Mouse (Mus musculus) hindbrain, embryonic 13.5 days (tissue): ENCODE measurements around the gene Amot. TPM values are rescaled to one million over a fixed set of nuclear protein-coding genes. Genes with fewer than 3 reads are reported as not detected.

Source experiments
- ATAC-seq: fragments of 200-750 bp; cut with Nextera tagmentation; 2 replicates; pipeline ENCODE4 v1.8.0; 2017; ENCODE audit warnings: moderate TSS enrichment; ENCODE audit not compliant: low FRiP score
- H3K27ac ChIP-seq: fragments of 300-500 bp; sonication (generic); 2 replicates; pipeline ENCODE4 v1.5.1; 2015; ENCODE audit warnings: inconsistent platforms, mild to moderate bottlenecking, moderate library complexity
- H3K27me3 ChIP-seq: fragments of 300-500 bp; sonication (generic); 2 replicates; pipeline ENCODE4 v1.6.1; 2015; ENCODE audit warnings: mild to moderate bottlenecking, inconsistent platforms
- H3K36me3 ChIP-seq: fragments of 300-500 bp; sonication (generic); 2 replicates; pipeline ENCODE4 v1.6.1; 2015; ENCODE audit warnings: mild to moderate bottlenecking, inconsistent platforms
- H3K4me1 ChIP-seq: fragments of 300-500 bp; sonication (generic); replicated peaks from 2 replicates; pipeline ENCODE4 v1.6.1; 2015; ENCODE audit warnings: inconsistent platforms
- H3K4me2 ChIP-seq: fragments of 300-500 bp; sonication (generic); 2 replicates; pipeline ENCODE4 v1.6.1; 2015; ENCODE audit warnings: inconsistent platforms, mild to moderate bottlenecking, moderate library complexity
- H3K4me3 ChIP-seq: fragments of 300-500 bp; sonication (generic); 2 replicates; pipeline ENCODE4 v1.5.1; 2015; ENCODE audit warnings: mild to moderate bottlenecking, inconsistent platforms
- H3K9ac ChIP-seq: fragments of 300-500 bp; sonication (generic); 2 replicates; pipeline ENCODE4 v1.6.1; 2015; ENCODE audit warnings: mild to moderate bottlenecking, inconsistent platforms
- H3K9me3 ChIP-seq: fragments of 300-500 bp; sonication (generic); 2 replicates; pipeline ENCODE4 v1.6.1; 2016; ENCODE audit warnings: inconsistent platforms
- WGBS: fragments of 180-500 bp; shearing (Covaris S2); methylation state at CpG from one replicate; pipeline ENCODE4 v1.1.7; 2015; 5-methylcytosine and 5-hydroxymethylcytosine counted together
- polyA plus RNA-seq: library from polyadenylated mRNA; unstranded; fragments of >200 nt; fragmentation: Nextera tagmentation; extraction: Ambion mirVana; gene quantifications from 2 replicates; pipeline ENCODE4 v1.2.1, GENCODE M21; 2015

Amot gene
- polyA plus RNA-seq, 1 experiment from 2014 or later: 11.7 TPM

DNA sequence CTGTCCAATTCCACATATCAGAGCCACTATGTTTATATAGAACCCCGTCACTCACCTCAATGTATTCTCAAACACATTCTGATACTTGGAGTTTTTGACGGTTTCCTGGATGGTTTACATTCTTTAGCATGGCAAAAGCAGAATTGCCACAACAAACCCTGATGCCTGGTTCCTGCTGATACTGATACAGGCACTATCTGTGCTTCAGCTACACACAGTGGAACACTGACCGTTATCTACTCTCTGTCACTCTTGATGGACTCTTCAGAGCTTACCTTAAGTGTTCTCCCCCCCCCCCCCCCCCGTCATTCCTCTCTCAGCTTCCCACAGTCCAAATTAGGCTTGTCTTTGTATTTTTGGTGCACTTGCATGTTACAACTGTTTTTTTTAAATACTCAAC lies 98.9 kb downstream of the Amot start:
- H3K4me1 ChIP-seq: no peaks in the 10 kb centered on the region

DNA sequence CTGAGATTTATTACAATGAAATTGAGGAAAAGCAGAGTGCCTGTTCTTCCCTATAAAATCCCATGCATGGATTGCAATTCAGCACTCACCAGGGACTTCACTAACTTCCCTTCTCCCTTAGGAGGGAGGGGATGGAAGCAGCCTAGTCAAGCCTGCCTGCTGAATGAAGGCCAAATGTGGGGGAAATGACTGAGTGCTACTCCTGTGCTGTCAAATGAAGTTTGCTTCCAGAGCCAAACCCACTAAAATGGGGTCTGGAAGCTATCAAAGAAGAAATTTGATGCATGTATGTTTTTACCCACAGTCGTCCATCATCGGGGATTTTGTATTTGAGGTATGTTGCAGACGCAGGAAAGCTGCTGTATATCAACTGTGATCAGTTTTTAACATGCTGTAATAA lies 103.1 kb downstream of the Amot start:
- Histone ChIP-seq H3K36me3 (no peaks in the 10 kb centered on the region), H3K4me3 (no peak overlapping the region), H3K4me2 (no peak overlapping the region), H3K9ac (no peak overlapping the region), H3K4me1 (no peaks in the 10 kb centered on the region), H3K9me3 (no peaks in the 10 kb centered on the region), H3K27ac (no peak overlapping the region), H3K27me3 (no peaks in the 10 kb centered on the region)
- no peak for ATAC-seq
- WGBS: 74% methylated on average over 3 of the region's 3 CpGs

More for the DNA sequence above, 98.9 kb downstream of the Amot start:
- Histone ChIP-seq H3K27ac (no peak overlapping the region), H3K9ac (no peak overlapping the region), H3K9me3 (no peaks in the 10 kb centered on the region), H3K36me3 (no peaks in the 10 kb centered on the region), H3K4me2 (no peak overlapping the region), H3K27me3 (no peaks in the 10 kb centered on the region), H3K4me3 (no peak overlapping the region)
- WGBS: 76% methylated on average over 4 of the region's 4 CpGs
- no peak for ATAC-seq

DNA sequence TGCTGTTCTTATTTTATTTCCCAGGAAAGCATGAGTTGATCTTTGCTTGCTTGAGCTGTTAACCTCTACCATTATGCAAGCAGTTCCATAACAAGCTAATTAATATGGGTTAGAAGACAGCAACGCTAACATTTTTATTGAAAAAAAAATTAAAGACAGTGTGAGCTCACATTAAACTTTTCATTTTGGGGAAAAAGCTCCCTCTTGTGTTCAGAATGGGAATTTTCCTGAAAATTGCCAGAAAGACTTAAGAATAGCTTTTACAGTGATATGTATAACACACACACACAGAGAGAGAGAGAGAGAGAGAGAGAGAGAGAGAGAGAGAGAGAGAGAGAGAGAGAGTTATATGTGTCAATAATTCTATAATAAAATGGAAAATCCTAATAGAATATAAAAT lies 105.7 kb downstream of the Amot start:
- Histone ChIP-seq H3K4me1 (no peaks in the 10 kb centered on the region), H3K4me2 (no peak overlapping the region), H3K27me3 (no peaks in the 10 kb centered on the region), H3K27ac (no peak overlapping the region), H3K9ac (no peak overlapping the region), H3K9me3 (no peaks in the 10 kb centered on the region), H3K4me3 (no peak overlapping the region), H3K36me3 (no peaks in the 10 kb centered on the region)
- no peak for ATAC-seq
- 3% methylated on average over 1 of the region's 1 CpGs for WGBS

Other genes starting within 250 kb of the Amot start
- gene Lhfpl1, start 156.1 kb downstream of the Amot start, polyA plus RNA-seq: 0.48 and 0.76 TPM in 2 replicates